Mouse (Mus musculus): ENCODE data around the gene Pde4d. TPM values are rescaled to one million over a fixed set of nuclear protein-coding genes. Genes with fewer than 3 reads are reported as not detected.
A peak's percentile ranks its signal among the peaks of the same experiment; 100 is the strongest.
"Not testable (repeated sequence)": the region's sequence is repeated elsewhere in the genome, so short reads cannot be mapped to it uniquely, and the experiment has no call there.

Gene Pde4d
- total and polyA plus RNA-seq, 3 experiments: 18.5 to 18.8 TPM; not detected in 1

- H3K4me1 ChIP-seq (ENCODE audit: control insufficient read depth in 1 of 2, insufficient read depth in 2 of 2, low read length in 2 of 2); H3K9ac ChIP-seq (ENCODE audit: control insufficient read depth, low read depth, low read length, poor library complexity, severe bottlenecking); H3K79me2 ChIP-seq (ENCODE audit: control insufficient read depth, insufficient read depth, low read length, poor library complexity); H3K9me3 ChIP-seq (replicated peaks; ENCODE audit: insufficient read depth, low read length); H3K27me3 ChIP-seq (ENCODE audit: control insufficient read depth in 1 of 2, insufficient read depth in 2 of 2, low read length in 2 of 2); DNase-seq (ENCODE audit: low read depth, low spot score); H3K4me3 ChIP-seq (ENCODE audit: control insufficient read depth in 1 of 2, insufficient read depth in 1 of 2, low read depth in 2 of 2, low read length in 2 of 2); H3K27ac ChIP-seq (ENCODE audit: control insufficient read depth, low read depth, low read length); H3K36me3 ChIP-seq (ENCODE audit: control insufficient read depth in 1 of 2, insufficient read depth in 2 of 2, low read length in 2 of 2): not testable (repeated sequence)
- peak; percentile 13; the same call in 1 of the 2 replicates for TF ChIP-seq SMC3 (IDR thresholded peaks at IDR 0.05; ENCODE audit: low read depth, low read length)
- peak in 1 of 3 experiments; percentile 42; a peak in 2 of 6 replicates for TF ChIP-seq CTCF (IDR thresholded peaks at IDR 0.05 in 2 of 3, conservative IDR thresholded peaks at IDR 0.05 in 1 of 3; ENCODE audit: control insufficient read depth in 1 of 3, insufficient read depth in 1 of 3, low read depth in 2 of 3, low read length in 3 of 3, poor library complexity in 1 of 3, severe bottlenecking in 1 of 3)
Observed at GRCm38 (mm10) chr13:108797620-108798019, 347.9 kb downstream of the Pde4d start.

GRCm38 (mm10) chr13:108809191-108809590 lies 359.4 kb downstream of the Pde4d start:
- no peak overlapping the region for H3K4me3 ChIP-seq (ENCODE audit: control insufficient read depth in 1 of 2, insufficient read depth in 1 of 2, low read depth in 2 of 2, low read length in 2 of 2)
- H3K36me3 ChIP-seq (ENCODE audit: control insufficient read depth in 1 of 2, insufficient read depth in 2 of 2, low read length in 2 of 2): no peaks in the 10 kb centered on the region
- H3K27me3 ChIP-seq (ENCODE audit: control insufficient read depth in 1 of 2, insufficient read depth in 2 of 2, low read length in 2 of 2): peaks cover 0 to 6% of the 10 kb centered on the region in 2 experiments; a peak in 2 of 4 replicates
- H3K9me3 ChIP-seq (replicated peaks; ENCODE audit: insufficient read depth, low read length): no peaks in the 10 kb centered on the region
- H3K79me2 ChIP-seq (ENCODE audit: control insufficient read depth, insufficient read depth, low read length, poor library complexity): no peaks in the 10 kb centered on the region
- DNase-seq (ENCODE audit: low read depth, low spot score): no peak
- H3K4me1 ChIP-seq (ENCODE audit: control insufficient read depth in 1 of 2, insufficient read depth in 2 of 2, low read length in 2 of 2): no peaks in the 10 kb centered on the region
- TF ChIP-seq UBTF (IDR thresholded peaks at IDR 0.05; ENCODE audit: borderline replicate concordance, insufficient read depth, low read depth, low read length): no peak
- TF ChIP-seq CTCF (IDR thresholded peaks at IDR 0.05 in 2 of 3, conservative IDR thresholded peaks at IDR 0.05 in 1 of 3; ENCODE audit: control insufficient read depth in 1 of 3, insufficient read depth in 1 of 3, low read depth in 2 of 3, low read length in 3 of 3, poor library complexity in 1 of 3, severe bottlenecking in 1 of 3): no peak
- TF ChIP-seq NELFE (IDR thresholded peaks at IDR 0.05; ENCODE audit: low read depth, low read length): no peak
- no peak for TF ChIP-seq MYB (IDR thresholded peaks at IDR 0.05; ENCODE audit: low read depth, low read length)
- no peak for TF ChIP-seq JUND (IDR thresholded peaks at IDR 0.05; ENCODE audit: low read depth, low read length)
- no peak for TF ChIP-seq GATA1 (IDR thresholded peaks at IDR 0.05; ENCODE audit: low read depth, low read length)
- no peak for TF ChIP-seq RAD21 (IDR thresholded peaks at IDR 0.05; ENCODE audit: low read depth, low read length)
- no peak for TF ChIP-seq POLR2AphosphoS2 (IDR thresholded peaks at IDR 0.05; ENCODE audit: low read length)
- no peak overlapping the region for H3K9ac ChIP-seq (ENCODE audit: control insufficient read depth, low read depth, low read length, poor library complexity, severe bottlenecking)
- no peak overlapping the region for H3K27ac ChIP-seq (ENCODE audit: control insufficient read depth, low read depth, low read length)

GRCm38 (mm10) chr13:108812956-108813355 lies 363.2 kb downstream of the Pde4d start:
- peak; percentile 6 for DNase-seq (ENCODE audit: low read depth, low spot score)
- Histone ChIP-seq H3K27me3 (ENCODE audit: control insufficient read depth in 1 of 2, insufficient read depth in 2 of 2, low read length in 2 of 2) (peaks cover 0 to 6% of the 10 kb centered on the region in 2 experiments; a peak in 2 of 4 replicates), H3K4me3 (ENCODE audit: control insufficient read depth in 1 of 2, insufficient read depth in 1 of 2, low read depth in 2 of 2, low read length in 2 of 2) (no peak overlapping the region), H3K27ac (ENCODE audit: control insufficient read depth, low read depth, low read length) (no peak overlapping the region), H3K9me3 (replicated peaks; ENCODE audit: insufficient read depth, low read length) (no peaks in the 10 kb centered on the region), H3K36me3 (ENCODE audit: control insufficient read depth in 1 of 2, insufficient read depth in 2 of 2, low read length in 2 of 2) (no peaks in the 10 kb centered on the region), H3K79me2 (ENCODE audit: control insufficient read depth, insufficient read depth, low read length, poor library complexity) (no peaks in the 10 kb centered on the region), H3K9ac (ENCODE audit: control insufficient read depth, low read depth, low read length, poor library complexity, severe bottlenecking) (no peak overlapping the region), H3K4me1 (ENCODE audit: control insufficient read depth in 1 of 2, insufficient read depth in 2 of 2, low read length in 2 of 2) (no peaks in the 10 kb centered on the region)
- TF ChIP-seq RAD21 (IDR thresholded peaks at IDR 0.05; ENCODE audit: low read depth, low read length) (peak; percentile 9), SMC3 (IDR thresholded peaks at IDR 0.05; ENCODE audit: low read depth, low read length) (peak; percentile 32), TAL1 (IDR thresholded peaks at IDR 0.05; ENCODE audit: low read length) (no peak), GABPA (IDR thresholded peaks at IDR 0.05; ENCODE audit: low read depth, low read length) (no peak), CTCF (IDR thresholded peaks at IDR 0.05 in 2 of 3, conservative IDR thresholded peaks at IDR 0.05 in 1 of 3; ENCODE audit: control insufficient read depth in 1 of 3, insufficient read depth in 1 of 3, low read depth in 2 of 3, low read length in 3 of 3, poor library complexity in 1 of 3, severe bottlenecking in 1 of 3) (peak in 2 of 3 experiments; percentile 8 to 30; a peak in 2 of 6 replicates), SIN3A (IDR thresholded peaks at IDR 0.05; ENCODE audit: low read length) (no peak)

All from MEL (cell line).